Mouse (Mus musculus) liver, postnatal 0 days (tissue): ENCODE data around the gene Dis3l2.

Experiments
- CTCF ChIP-seq: sonication (generic); IDR thresholded peaks from 2 replicates; pipeline ENCODE4 v1.5.1; 2016; ENCODE audit warnings: antibody characterized with exemption, low read depth
- EP300 ChIP-seq: IDR thresholded peaks from 2 replicates; pipeline ENCODE4 v1.6.1; 2016; ENCODE audit warnings: antibody characterized with exemption, low read depth, mild to moderate bottlenecking

DNA sequence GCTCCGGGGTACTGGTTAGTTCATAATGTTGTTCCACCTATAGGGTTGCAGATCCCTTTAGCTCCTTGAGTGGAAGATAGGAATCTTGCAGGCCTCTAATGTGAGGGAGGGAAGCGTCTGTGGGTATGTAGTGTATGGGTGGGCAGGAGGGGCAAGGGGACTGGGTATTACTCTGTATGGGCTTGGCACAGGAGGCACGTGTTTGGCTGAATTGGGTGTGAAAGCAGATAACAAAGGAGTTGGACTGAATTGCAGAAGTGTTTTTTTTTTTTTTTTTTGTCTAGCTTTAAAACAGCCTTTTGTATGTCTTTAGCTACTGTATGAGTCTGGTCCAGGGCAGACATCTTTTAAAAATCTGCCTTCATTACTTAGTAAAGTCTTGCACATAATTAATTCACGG is 5.9 kb downstream of the Dis3l2 start:
- TF ChIP-seq CTCF, result no peak
- no peak for TF ChIP-seq EP300
